Mouse (Mus musculus) neural tube, embryonic 14.5 days (tissue): ENCODE results near the gene Dicer1. TPM values are rescaled to one million over a fixed set of nuclear protein-coding genes. Genes with fewer than 3 reads are reported as not detected.

Experiments used
- ATAC-seq: fragments of 200-750 bp; cut with Nextera tagmentation; 2 replicates; pipeline ENCODE4 v1.8.0; 2017; ENCODE audit warnings: low read depth, mild to moderate bottlenecking, moderate TSS enrichment, moderate library complexity
- H3K27ac ChIP-seq: fragments of 300-500 bp; sonication (generic); 2 replicates; pipeline ENCODE4 v1.5.1; 2014; ENCODE audit warnings: low read depth, mild to moderate bottlenecking, control low read depth, low read length, moderate library complexity, mixed read lengths
- H3K27me3 ChIP-seq: fragments of 300-500 bp; sonication (generic); 2 replicates; pipeline ENCODE4 v1.6.1; 2014; ENCODE audit warnings: low read length; ENCODE audit not compliant: control insufficient read depth, insufficient read depth
- H3K36me3 ChIP-seq: fragments of 300-500 bp; sonication (generic); 2 replicates; pipeline ENCODE4 v1.6.1; 2014; ENCODE audit warnings: low read length, mixed read lengths; ENCODE audit not compliant: control insufficient read depth, insufficient read depth
- H3K4me1 ChIP-seq: fragments of 300-500 bp; sonication (generic); 2 replicates; pipeline ENCODE4 v1.6.1; 2014; ENCODE audit warnings: low read length; ENCODE audit not compliant: control insufficient read depth, insufficient read depth
- H3K4me2 ChIP-seq: fragments of 300-500 bp; sonication (generic); 2 replicates; pipeline ENCODE4 v1.6.1; 2014; ENCODE audit warnings: mild to moderate bottlenecking, low read depth, low read length, control low read depth
- H3K4me3 ChIP-seq: fragments of 300-500 bp; sonication (generic); 2 replicates; pipeline ENCODE4 v1.5.1; 2014; ENCODE audit warnings: low read depth, low read length, control low read depth, mixed read lengths
- H3K9ac ChIP-seq: fragments of 300-500 bp; sonication (generic); replicated peaks from 2 replicates; pipeline ENCODE4 v1.6.1; 2014; ENCODE audit warnings: low read depth, mild to moderate bottlenecking, control low read depth, low read length, mixed read lengths
- H3K9me3 ChIP-seq: fragments of 300-500 bp; sonication (generic); 2 replicates; pipeline ENCODE4 v1.6.1; 2016; ENCODE audit warnings: low read length; ENCODE audit not compliant: control insufficient read depth
- WGBS: fragments of 180-500 bp; shearing (Covaris S2); extraction: QIAGEN DNeasy Blood & Tissue Kit; methylation state at CpG from one replicate; pipeline ENCODE4 v1.1.7; 2014; 5-methylcytosine and 5-hydroxymethylcytosine counted together
- polyA plus RNA-seq: library from polyadenylated mRNA; unstranded; fragments of >200 nt; fragmentation: Nextera tagmentation; extraction: Ambion mirVana; gene quantifications from 2 replicates; pipeline ENCODE4 v1.2.1, GENCODE M21; 2014

Gene Dicer1
- polyA plus RNA-seq, 1 experiment from 2014 or later = 38.6 TPM

DNA sequence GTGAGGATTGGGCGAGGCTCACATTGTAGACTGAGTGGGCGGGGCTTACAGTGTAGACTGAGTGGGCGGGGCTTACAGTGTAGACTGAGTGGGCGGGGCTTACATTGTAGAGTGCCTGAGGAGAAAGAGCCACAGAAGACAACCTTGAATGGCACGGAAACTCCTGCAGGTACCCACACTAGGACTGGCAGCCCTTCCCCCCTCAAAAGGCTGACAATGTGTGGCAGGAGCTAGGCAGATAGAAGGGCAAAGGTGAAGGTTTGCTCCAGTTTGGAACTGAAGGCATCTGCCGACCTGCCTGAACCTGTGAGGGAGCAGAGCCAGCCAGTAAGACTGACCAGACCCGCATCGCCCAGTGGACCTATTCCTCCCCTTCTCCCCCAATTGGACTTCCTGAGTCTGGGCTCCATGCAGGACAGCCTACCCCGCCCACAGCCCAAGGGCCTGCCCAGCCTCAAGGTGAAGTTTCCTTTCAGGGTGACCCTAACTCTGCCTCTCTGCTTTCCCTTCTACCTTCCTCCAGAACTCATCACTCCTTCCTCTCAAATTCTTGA is 74.3 kb downstream of the Dicer1 start:
- ATAC-seq = no peak
- Histone ChIP-seq H3K9me3 (no peaks in the 10 kb centered on the region), H3K27me3 (no peaks in the 10 kb centered on the region), H3K4me1 (peaks cover 9% of the 10 kb centered on the region; the same call in 1 of the 2 replicates), H3K36me3 (no peaks in the 10 kb centered on the region), H3K27ac (no peak overlapping the region), H3K9ac (no peak overlapping the region), H3K4me2 (no peak overlapping the region), H3K4me3 (no peak overlapping the region)
- 91% methylated on average over 9 of the region's 9 CpGs for WGBS

DNA sequence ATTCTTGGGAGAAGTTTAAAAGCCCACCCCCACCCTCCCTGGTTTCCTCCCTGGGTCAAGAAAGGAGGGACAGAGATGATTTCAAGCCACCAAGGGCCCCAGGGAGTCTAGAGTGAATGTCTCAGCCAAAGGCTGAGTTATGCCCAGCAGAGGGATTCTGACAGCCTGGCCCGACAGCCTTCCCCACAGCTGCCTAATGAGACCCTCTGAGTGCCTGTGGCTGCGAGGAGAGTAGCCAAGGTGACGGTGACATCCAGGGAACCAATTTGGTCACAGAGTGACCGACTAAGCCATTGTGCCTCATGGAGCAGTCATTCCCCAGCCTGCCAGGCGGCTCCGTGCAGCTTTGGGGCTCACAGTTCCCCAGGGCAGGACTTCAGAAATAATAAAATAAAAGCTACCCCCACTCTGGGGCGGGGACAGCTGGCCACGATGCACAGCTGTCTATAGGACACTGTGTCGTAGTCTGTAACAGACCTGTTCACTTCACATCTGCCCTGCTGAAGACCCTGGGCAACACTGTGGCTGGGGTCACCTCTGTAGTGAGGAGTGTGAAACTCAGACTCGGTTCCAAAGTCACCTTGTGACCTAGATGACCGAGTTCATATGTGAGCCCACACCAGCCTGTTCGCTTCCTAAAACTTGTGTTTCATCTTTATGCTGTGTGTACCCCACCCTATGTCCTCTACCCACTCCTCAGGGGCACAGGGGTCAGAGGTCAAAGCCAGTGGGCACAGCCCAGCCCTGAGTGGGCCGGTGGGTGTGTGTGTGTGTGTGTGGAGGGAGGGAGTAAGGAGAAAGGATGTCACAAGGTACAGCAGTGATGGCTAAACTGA is 75.0 kb downstream of the Dicer1 start:
- 57% methylated on average over 13 of the region's 13 CpGs for WGBS
- H3K9me3 ChIP-seq = no peaks in the 10 kb centered on the region
- H3K27ac ChIP-seq = no peak overlapping the region
- no peak overlapping the region for H3K4me2 ChIP-seq
- H3K4me3 ChIP-seq = no peak overlapping the region
- no peaks in the 10 kb centered on the region for H3K27me3 ChIP-seq
- H3K36me3 ChIP-seq = no peaks in the 10 kb centered on the region
- H3K9ac ChIP-seq = no peak overlapping the region
- H3K4me1 ChIP-seq = peaks cover 9% of the 10 kb centered on the region; the same call in 1 of the 2 replicates
- ATAC-seq = peak; percentile 55; the same call in 1 of the 2 replicates

DNA sequence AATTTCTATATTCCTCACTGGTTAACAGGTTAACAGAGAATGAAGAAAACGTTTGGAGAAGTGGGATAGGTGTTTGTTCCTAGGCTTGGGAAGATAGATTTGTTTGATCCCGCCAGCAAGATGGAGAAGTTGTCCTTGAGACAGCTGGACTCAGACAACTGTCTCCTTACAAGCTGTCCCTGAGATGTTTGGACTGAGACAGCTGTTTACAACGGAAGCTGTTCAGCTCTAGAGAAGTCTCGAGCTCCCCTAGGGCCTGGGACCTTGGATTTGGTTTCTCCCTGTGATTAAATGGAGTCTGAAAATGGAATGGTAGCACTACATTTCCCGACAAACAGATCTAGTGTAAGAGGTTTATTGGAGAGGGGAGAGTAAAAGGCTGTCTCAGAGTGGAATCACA is 78.8 kb downstream of the Dicer1 start:
- H3K4me2 ChIP-seq = no peak overlapping the region
- H3K9ac ChIP-seq = no peak overlapping the region
- no peak overlapping the region for H3K27ac ChIP-seq
- H3K36me3 ChIP-seq = no peaks in the 10 kb centered on the region
- H3K27me3 ChIP-seq = no peaks in the 10 kb centered on the region
- no peaks in the 10 kb centered on the region for H3K9me3 ChIP-seq
- ATAC-seq = no peak
- 63% methylated on average over 5 of the region's 5 CpGs for WGBS
- no peak overlapping the region for H3K4me3 ChIP-seq
- no peaks in the 10 kb centered on the region; the same call in 1 of the 2 replicates for H3K4me1 ChIP-seq

DNA sequence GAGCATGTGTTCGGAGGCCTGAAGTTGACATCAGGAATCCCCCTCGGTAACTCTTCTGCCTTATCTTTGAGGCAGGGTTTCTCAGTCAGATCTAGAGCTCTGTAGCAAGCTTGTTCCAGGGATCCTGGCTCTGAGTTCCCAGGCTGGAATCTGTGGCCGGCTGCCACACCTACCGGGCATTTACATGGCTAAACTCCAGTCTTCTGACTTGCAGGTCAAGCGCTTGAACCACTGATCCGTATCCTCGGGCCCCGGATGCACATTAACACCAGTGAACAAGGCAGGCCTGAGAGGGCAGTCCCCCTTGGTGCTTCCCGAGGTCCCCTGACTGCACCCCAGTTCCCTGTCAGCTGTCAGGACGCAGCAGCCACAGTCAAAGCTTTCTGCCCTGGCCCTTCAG is 79.3 kb downstream of the Dicer1 start:
- Histone ChIP-seq H3K4me2 (no peak overlapping the region), H3K9ac (no peak overlapping the region), H3K9me3 (no peaks in the 10 kb centered on the region), H3K36me3 (no peaks in the 10 kb centered on the region), H3K27me3 (no peaks in the 10 kb centered on the region), H3K4me1 (no peaks in the 10 kb centered on the region; the same call in 1 of the 2 replicates), H3K27ac (no peak overlapping the region), H3K4me3 (no peak overlapping the region)
- ATAC-seq = no peak
- 81% methylated on average over 10 of the region's 10 CpGs for WGBS

DNA sequence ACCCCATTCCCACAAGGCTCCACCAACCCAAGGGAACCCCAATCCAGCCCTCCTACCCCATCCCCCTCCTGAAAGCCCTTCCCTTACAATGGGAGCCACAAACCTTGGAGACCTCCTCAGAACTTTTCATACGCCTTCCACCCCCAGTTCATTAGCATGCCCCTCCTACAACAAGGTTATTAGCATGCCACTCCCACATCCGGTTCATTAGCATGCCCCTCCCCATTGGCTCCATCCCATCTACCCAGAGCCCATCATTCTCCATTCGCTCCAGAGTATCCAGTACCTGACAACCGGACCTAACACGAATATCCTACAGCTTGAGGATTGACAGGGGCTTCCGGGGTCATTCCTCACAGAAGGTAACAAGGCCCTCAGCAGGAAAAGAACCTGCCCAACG is 83.9 kb downstream of the Dicer1 start:
- ATAC-seq = no peak
- Histone ChIP-seq H3K9me3 (no peaks in the 10 kb centered on the region), H3K27ac (no peak overlapping the region), H3K27me3 (no peaks in the 10 kb centered on the region), H3K4me3 (no peak overlapping the region), H3K36me3 (no peaks in the 10 kb centered on the region), H3K9ac (no peak overlapping the region), H3K4me1 (no peaks in the 10 kb centered on the region), H3K4me2 (no peak overlapping the region)
- WGBS = 79% methylated on average over 7 of the region's 7 CpGs

DNA sequence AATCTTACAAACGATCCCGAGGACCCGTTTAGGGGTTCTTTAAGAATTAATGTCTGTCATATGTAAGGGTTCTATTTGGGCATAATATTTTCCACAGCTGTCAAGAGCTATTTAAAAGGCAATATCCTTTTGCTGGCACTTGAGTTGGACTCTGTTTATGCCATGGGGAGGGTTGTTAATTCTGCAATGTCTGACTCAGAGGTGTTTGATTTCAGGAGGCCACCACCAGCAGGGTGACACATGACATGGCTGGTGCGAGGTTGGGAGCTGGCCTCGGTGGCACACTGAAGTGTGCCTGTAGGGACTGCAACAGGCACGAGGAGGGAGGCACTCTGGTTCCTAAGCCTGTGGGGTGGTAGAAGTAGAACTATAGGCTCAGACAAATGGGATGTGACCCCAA is 85.8 kb downstream of the Dicer1 start:
- WGBS = 75% methylated on average over 6 of the region's 6 CpGs
- H3K27me3 ChIP-seq = no peaks in the 10 kb centered on the region
- H3K36me3 ChIP-seq = no peaks in the 10 kb centered on the region
- no peak overlapping the region for H3K9ac ChIP-seq
- H3K4me2 ChIP-seq = no peak overlapping the region
- H3K9me3 ChIP-seq = no peaks in the 10 kb centered on the region
- H3K4me1 ChIP-seq = no peaks in the 10 kb centered on the region
- no peak for ATAC-seq
- H3K4me3 ChIP-seq = no peak overlapping the region
- H3K27ac ChIP-seq = no peak overlapping the region

DNA sequence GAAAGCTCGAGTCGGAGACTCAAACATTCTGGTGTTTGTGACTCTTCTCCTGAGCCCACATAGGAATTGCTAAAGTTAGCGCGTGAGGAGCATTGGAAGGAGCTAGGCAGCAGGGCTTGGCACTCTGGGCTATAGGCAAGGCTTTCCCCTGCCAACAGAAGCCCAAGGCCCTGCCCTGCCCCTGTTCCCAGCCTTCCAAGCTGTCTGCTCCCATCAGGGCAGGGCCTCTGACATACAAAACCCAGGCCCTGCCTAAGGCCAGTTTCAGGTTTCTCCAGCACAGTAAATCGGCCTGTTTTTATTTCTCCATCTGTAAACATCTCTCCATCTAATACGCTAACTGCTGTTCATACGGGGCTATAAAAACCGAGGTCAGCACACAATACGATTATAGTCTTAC is 86.2 kb downstream of the Dicer1 start:
- no peaks in the 10 kb centered on the region for H3K27me3 ChIP-seq
- 75% methylated on average over 9 of the region's 9 CpGs for WGBS
- H3K36me3 ChIP-seq = no peaks in the 10 kb centered on the region
- ATAC-seq = no peak
- H3K9me3 ChIP-seq = no peaks in the 10 kb centered on the region
- no peaks in the 10 kb centered on the region for H3K4me1 ChIP-seq
- no peak overlapping the region for H3K9ac ChIP-seq
- H3K27ac ChIP-seq = no peak overlapping the region
- H3K4me3 ChIP-seq = no peak overlapping the region
- no peak overlapping the region for H3K4me2 ChIP-seq

DNA sequence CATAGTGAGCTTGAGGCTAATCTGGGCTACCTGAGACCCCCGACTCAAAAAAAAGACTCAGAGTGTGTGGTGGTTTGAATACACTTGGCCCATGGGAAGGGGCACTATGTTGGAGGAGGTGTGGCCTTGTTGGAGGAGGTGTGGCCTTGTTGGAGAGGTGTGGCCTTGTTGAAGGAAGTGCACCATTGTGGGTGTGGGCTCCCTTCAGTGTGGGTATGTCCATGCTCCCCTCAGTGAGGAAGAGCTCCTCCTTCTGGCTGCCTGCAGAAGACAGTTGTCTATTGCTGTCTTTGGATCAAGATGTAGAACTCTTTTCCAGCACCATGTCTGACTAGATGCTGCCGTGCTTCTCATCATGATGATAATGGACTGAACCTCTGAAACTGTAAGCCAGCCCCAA is 95.6 kb downstream of the Dicer1 start:
- Histone ChIP-seq H3K27me3 (no peaks in the 10 kb centered on the region), H3K9me3 (no peaks in the 10 kb centered on the region), H3K4me1 (no peaks in the 10 kb centered on the region)

DNA sequence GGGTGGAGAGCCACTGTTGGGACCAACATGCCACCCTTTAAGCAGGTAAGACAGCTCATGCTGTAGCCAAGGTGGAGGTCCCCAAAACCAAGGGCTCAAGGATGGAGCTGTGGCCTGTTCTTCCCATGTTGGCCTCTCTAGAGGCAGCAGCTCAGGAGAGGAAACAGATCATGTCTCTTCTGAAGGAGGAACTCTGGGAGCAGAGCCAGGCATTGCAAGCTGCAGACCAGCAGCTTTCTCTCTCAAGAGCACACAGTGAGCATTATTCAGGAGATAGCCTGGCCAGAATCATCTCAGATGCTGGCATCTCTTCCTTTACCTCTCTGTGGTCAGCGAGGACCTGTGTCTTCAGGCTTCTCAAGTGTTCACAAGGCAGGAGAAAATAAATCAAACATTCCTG is 96.7 kb downstream of the Dicer1 start:
- 100% methylated on average over 1 of the region's 1 CpGs for WGBS
- H3K36me3 ChIP-seq = no peaks in the 10 kb centered on the region
- no peak overlapping the region for H3K27ac ChIP-seq
- no peak overlapping the region for H3K4me2 ChIP-seq
- H3K27me3 ChIP-seq = no peaks in the 10 kb centered on the region
- no peak overlapping the region for H3K4me3 ChIP-seq
- no peak for ATAC-seq
- H3K9me3 ChIP-seq = no peaks in the 10 kb centered on the region
- H3K4me1 ChIP-seq = peaks cover 4% of the 10 kb centered on the region; the same call in 1 of the 2 replicates
- H3K9ac ChIP-seq = no peak overlapping the region

More for the DNA sequence above, 95.6 kb downstream of the Dicer1 start:
- no peaks in the 10 kb centered on the region for H3K36me3 ChIP-seq
- 87% methylated on average over 2 of the region's 2 CpGs for WGBS
- H3K4me2 ChIP-seq = no peak overlapping the region
- ATAC-seq = no peak
- H3K9ac ChIP-seq = no peak overlapping the region
- no peak overlapping the region for H3K27ac ChIP-seq
- H3K4me3 ChIP-seq = no peak overlapping the region
